Mouse (Mus musculus) left cerebral cortex, postnatal 4 days (tissue): ENCODE measurements around the gene Tex37. TPM values are rescaled to one million over a fixed set of nuclear protein-coding genes. Genes with fewer than 3 reads are reported as not detected.

ENCODE experiments used
- DNase-seq: peaks from one replicate; pipeline ENCODE4 v3.0.0-alpha.2; 2022
- intact Hi-C: fragments of 180-260 bp; cut with DNase I; formaldehyde crosslinking; loops from one replicate; pipeline ENCODE4 v1.15.1; 2025
- total RNA-seq, 2 experiments: library from RNA; stranded (reverse); gene quantifications; 2 replicates each; pipeline ENCODE4 v1.2.3; 2021

Gene Tex37
- total RNA-seq = not detected

GRCm38 (mm10) chr6:70918827-70919226, at the start of gene Tex37:
Gene Tex37 (minus strand): TSS chr6:70918927.
- intact Hi-C loops = no loop called here
- DNase-seq = no peak

- DNase-seq = no peak
- intact Hi-C loops = no loop called here
Observed at GRCm38 (mm10) chr6:70968291-70968690, 49.6 kb upstream of the Tex37 start.

- no peak for DNase-seq
- intact Hi-C loops = no loop called here
Observed at GRCm38 (mm10) chr6:70967422-70967821, 48.7 kb upstream of the Tex37 start.

GRCm38 (mm10) chr6:70965694-70966093, 47.0 kb upstream of the Tex37 start:
- intact Hi-C loops = no loop called here
- no peak for DNase-seq

- intact Hi-C loops = no loop called here
- DNase-seq = no peak
Observed at GRCm38 (mm10) chr6:70964116-70964830, 45.5 kb upstream of the Tex37 start.

- intact Hi-C loops = loop anchor here (10.0 kb wide), 1 partner anchor 167 kb away; no protein-coding TSS in a partner anchor
- DNase-seq = no peak
Observed at GRCm38 (mm10) chr6:70957341-70957940, 38.7 kb upstream of the Tex37 start.

- peak; percentile 11 for DNase-seq
- intact Hi-C loops = loop anchor here (10.0 kb wide), 1 partner anchor 168 kb away; no protein-coding TSS in a partner anchor
Observed at GRCm38 (mm10) chr6:70956936-70957335, 38.2 kb upstream of the Tex37 start.

- intact Hi-C loops = loop anchor here (10.0 kb wide), 1 partner anchor 168 kb away; no protein-coding TSS in a partner anchor
- DNase-seq = peak; percentile 7
Observed at GRCm38 (mm10) chr6:70956285-70956912, 37.7 kb upstream of the Tex37 start, which contains the start of gene Foxi3. Gene Foxi3 (plus strand): TSS chr6:70956531.

GRCm38 (mm10) chr6:70955841-70956240, 37.1 kb upstream of the Tex37 start:
- no peak for DNase-seq
- intact Hi-C loops = loop anchor here (10.0 kb wide), 1 partner anchor 169 kb away; no protein-coding TSS in a partner anchor

- intact Hi-C loops = loop anchor here (10.0 kb wide), 1 partner anchor 169 kb away; no protein-coding TSS in a partner anchor
Observed at GRCm38 (mm10) chr6:70955291-70955800, 36.6 kb upstream of the Tex37 start.

GRCm38 (mm10) chr6:70954040-70954439, 35.3 kb upstream of the Tex37 start:
- intact Hi-C loops = loop anchor here (10.0 kb wide), 1 partner anchor 171 kb away; no protein-coding TSS in a partner anchor
- peak; percentile 12 for DNase-seq

More at GRCm38 (mm10) chr6:70955291-70955800, 36.6 kb upstream of the Tex37 start:
- no peak for DNase-seq

- DNase-seq = no peak
- intact Hi-C loops = loop anchor here (10.0 kb wide), 1 partner anchor 172 kb away; no protein-coding TSS in a partner anchor
Observed at GRCm38 (mm10) chr6:70953274-70953673, 34.5 kb upstream of the Tex37 start.

- no peak for DNase-seq
- intact Hi-C loops = no loop called here
Observed at GRCm38 (mm10) chr6:70931801-70932200, 13.1 kb upstream of the Tex37 start.

- DNase-seq = peak; percentile 37
- intact Hi-C loops = no loop called here
Observed at GRCm38 (mm10) chr6:70921274-70922074, 2.7 kb upstream of the Tex37 start.

- intact Hi-C loops = no loop called here
- no peak for DNase-seq
Observed at GRCm38 (mm10) chr6:70912396-70912765, 6.3 kb downstream of the Tex37 start.

- intact Hi-C loops = no loop called here
- DNase-seq = peak; percentile 76
Observed at GRCm38 (mm10) chr6:70911668-70912395, 6.9 kb downstream of the Tex37 start.

- no peak for DNase-seq
- intact Hi-C loops = no loop called here
Observed at GRCm38 (mm10) chr6:70910285-70910684, 8.4 kb downstream of the Tex37 start.

GRCm38 (mm10) chr6:70909572-70909971, 9.2 kb downstream of the Tex37 start:
- intact Hi-C loops = no loop called here
- no peak for DNase-seq

GRCm38 (mm10) chr6:70903689-70904088, 15.0 kb downstream of the Tex37 start:
- DNase-seq = no peak
- intact Hi-C loops = no loop called here

- intact Hi-C loops = no loop called here
- no peak for DNase-seq
Observed at GRCm38 (mm10) chr6:70899594-70900003, 19.1 kb downstream of the Tex37 start.
